Mouse (Mus musculus) liver, postnatal 0 days (tissue): ENCODE data around the gene Hoxc11.

Experiments
- CTCF ChIP-seq: sonication (generic); IDR thresholded peaks from 2 replicates; pipeline ENCODE4 v1.5.1; 2016; ENCODE audit warnings: antibody characterized with exemption, low read depth
- EP300 ChIP-seq: IDR thresholded peaks from 2 replicates; pipeline ENCODE4 v1.6.1; 2016; ENCODE audit warnings: antibody characterized with exemption, low read depth, mild to moderate bottlenecking

- TF ChIP-seq CTCF (no peak), EP300 (no peak)
Observed at GRCm38 (mm10) chr15:102998608-102999182, 44.5 kb downstream of the Hoxc11 start.
